Mouse (Mus musculus): ENCODE results near the gene Ufsp2. TPM values are rescaled to one million over a fixed set of nuclear protein-coding genes. Genes with fewer than 3 reads are reported as not detected.

Gene Ufsp2
- polyA plus RNA-seq (2014; fragmentation: Illumina TruSeq; extraction: RNeasy Lipid Tissue Mini Kit (QIAGEN cat#74804)): 102 TPM

DNA sequence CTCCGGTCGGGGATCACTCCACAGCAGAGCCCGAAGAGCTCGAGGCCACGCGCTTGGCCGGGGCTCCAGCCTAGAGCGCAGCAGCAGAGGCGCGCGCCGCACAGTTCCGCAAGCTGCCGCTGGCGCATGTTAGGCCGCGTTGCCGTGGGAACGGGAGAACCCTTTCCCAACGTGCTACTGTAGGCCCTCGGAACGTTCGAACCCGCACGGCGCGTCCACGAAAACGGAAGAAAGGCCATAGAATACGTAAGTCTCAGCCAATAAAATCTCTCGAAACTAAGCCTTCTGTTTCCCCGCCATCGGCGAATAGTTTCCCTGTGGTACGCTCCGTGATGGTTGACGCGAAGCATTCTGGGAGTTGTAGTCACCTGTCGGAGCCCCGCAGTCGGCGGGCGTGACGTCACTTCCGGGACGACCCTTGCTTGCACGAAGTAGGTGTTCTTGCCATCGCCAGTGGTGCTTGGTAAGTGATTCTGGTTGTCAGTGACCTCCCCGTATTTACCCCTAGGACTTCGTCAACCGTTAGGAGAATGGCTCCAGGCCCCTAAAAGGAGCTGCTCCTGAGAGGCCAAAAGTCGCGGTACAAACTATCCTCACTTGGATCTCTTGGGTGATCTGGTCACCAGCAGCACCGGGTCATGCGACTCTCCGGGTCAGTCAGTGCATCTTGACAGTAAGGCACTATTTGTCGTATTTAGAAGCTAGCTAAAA lies at the start of gene Ufsp2, which contains the start of gene 1700029J07Rik:
TSS of gene Ufsp2 (plus strand) at position 403 of the 711 bp plus-strand sequence.
TSS of gene 1700029J07Rik (minus strand) at position 127 of the 711 bp plus-strand sequence.

DNA sequence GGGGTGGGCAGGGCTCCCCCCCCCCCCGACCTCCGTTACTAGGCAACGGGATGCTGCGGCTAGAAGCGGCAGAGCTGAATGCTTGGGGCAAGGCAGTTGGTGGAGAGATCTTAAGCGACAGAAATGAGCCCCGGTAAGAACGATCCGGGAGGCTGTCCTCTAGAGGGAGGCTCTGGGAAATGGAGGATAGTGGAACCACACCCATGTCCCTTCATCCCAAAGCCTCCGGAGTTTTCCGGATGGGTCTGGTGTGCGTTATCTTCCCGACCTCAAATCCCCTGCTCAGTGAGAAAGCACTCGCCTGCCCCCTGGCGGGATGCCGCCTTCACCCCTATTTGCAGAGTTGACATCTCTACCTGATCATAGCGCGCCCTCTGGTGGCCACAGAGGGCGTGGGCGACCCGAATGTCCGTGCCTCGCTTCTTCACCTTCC lies 40.7 kb upstream of the Ufsp2 start, which contains the start of gene Ccdc110:
TSS of gene Ccdc110 (plus strand) at position 38 of the 433 bp plus-strand sequence.

DNA sequence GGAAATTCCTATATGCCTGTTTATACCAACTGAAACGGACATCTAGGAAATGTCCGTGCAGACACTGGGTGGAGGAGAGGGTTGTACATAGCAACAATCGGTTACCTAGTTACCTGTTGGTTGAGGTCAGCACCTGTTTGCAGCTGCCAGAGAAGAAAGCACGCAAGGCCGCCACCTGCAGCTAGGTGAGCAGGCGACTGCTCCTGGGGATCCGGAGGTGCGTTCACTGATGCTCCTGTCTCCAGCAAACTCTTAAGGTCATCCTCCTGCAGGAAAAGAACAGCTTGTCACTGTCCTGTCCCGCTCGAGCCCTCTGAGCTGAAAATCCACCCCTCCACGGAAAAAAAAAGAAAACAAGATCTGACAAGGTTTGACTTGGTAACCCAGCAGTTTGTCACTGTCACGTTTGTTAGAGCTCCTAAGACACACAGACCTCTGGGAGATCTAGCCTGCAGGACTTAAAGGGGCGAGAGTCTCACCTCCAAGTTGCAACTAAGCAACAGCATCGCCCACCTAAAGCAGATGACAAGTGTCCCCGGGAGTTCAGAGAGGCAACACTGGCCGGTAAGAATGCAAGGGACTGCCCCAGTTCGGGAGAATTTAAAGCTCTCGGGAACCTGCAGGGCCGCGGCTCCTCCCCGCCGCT lies 23.9 kb downstream of the Ufsp2 start, which contains the start of gene Lrp2bp:
TSS of gene Lrp2bp (plus strand) at position 166 of the 646 bp plus-strand sequence.

DNA sequence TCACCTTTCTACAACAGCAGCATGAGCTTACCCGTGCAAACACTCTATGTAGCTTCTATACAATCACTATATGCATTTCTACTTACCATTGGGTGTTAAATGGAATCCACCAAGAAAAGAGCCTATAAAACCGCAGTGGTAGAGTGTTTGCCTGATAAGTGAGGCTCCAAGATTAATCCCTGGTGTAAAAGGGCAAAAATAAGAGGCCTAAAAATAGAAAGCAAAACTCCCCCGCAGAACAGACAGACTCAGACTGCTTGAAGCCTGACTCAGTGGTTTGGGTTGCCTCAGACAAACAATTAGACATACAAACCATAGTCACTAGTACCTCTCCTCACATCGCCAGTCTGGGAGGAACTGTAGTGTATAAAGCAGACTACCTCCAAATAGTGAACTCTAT lies 30.3 kb downstream of the Ufsp2 start, which contains the start of gene Ankrd37:
TSS of gene Ankrd37 (minus strand) at position 112 of the 400 bp plus-strand sequence.

Other genes starting within 250 kb of the Ufsp2 start
- gene Pdlim3, start 90.1 kb upstream of the Ufsp2 start, polyA plus RNA-seq (2014; fragmentation: Illumina TruSeq; extraction: RNeasy Lipid Tissue Mini Kit (QIAGEN cat#74804)): 44.0 TPM
- not detected for gene Ccdc110, start 40.9 kb upstream of the Ufsp2 start, polyA plus RNA-seq (2014; fragmentation: Illumina TruSeq; extraction: RNeasy Lipid Tissue Mini Kit (QIAGEN cat#74804))
- gene 1700029J07Rik, start 276 bp upstream of the Ufsp2 start, polyA plus RNA-seq (2014; fragmentation: Illumina TruSeq; extraction: RNeasy Lipid Tissue Mini Kit (QIAGEN cat#74804)): 9.3 TPM
- 0.94 TPM for gene Lrp2bp, start 23.8 kb downstream of the Ufsp2 start, polyA plus RNA-seq (2014; fragmentation: Illumina TruSeq; extraction: RNeasy Lipid Tissue Mini Kit (QIAGEN cat#74804))
- 1.1 TPM for gene Ankrd37, start 30.2 kb downstream of the Ufsp2 start, polyA plus RNA-seq (2014; fragmentation: Illumina TruSeq; extraction: RNeasy Lipid Tissue Mini Kit (QIAGEN cat#74804))
- 113 TPM for gene Cfap97, start 176.2 kb downstream of the Ufsp2 start, polyA plus RNA-seq (2014; fragmentation: Illumina TruSeq; extraction: RNeasy Lipid Tissue Mini Kit (QIAGEN cat#74804))
- gene Snx25, start 176.6 kb downstream of the Ufsp2 start, polyA plus RNA-seq (2014; fragmentation: Illumina TruSeq; extraction: RNeasy Lipid Tissue Mini Kit (QIAGEN cat#74804)): 12.2 TPM
- 253 TPM for gene Slc25a4, start 235.8 kb downstream of the Ufsp2 start, polyA plus RNA-seq (2014; fragmentation: Illumina TruSeq; extraction: RNeasy Lipid Tissue Mini Kit (QIAGEN cat#74804))

Measured in ovary, adult 10 weeks (tissue).